Mouse (Mus musculus) lung, postnatal 0 days (tissue): ENCODE data around the gene Sh3d19.

Experiments used
- CTCF ChIP-seq: IDR thresholded peaks from 2 replicates; pipeline ENCODE4 v1.5.1; 2016; ENCODE audit warnings: antibody characterized with exemption, mild to moderate bottlenecking
- EP300 ChIP-seq: IDR thresholded peaks from 2 replicates; pipeline ENCODE4 v1.6.1; 2016; ENCODE audit warnings: antibody characterized with exemption, mild to moderate bottlenecking, control low read depth

DNA sequence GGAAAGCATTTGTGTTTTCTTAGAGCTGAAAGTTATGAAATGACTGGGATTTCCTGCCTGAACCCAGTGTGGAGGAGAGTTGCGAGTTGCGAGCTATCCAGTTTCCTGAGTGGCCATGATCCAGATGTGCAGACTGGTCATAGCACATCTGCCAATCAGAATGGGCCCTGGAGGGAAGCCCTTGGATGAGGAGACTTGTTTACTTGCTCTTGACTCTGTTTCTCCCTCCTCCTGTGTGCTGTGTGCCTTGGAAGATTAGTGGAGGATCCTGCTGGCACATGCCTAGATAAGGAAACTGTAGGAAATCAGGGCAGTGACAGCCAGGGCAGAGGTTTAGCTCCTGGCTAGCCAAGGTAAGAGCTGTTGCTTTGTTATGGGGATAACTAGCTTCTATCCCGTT, 67.7 kb downstream of the Sh3d19 start:
- no peak for TF ChIP-seq CTCF
- TF ChIP-seq EP300: no peak
